Mouse (Mus musculus) frontal cortex, postnatal 25 days (tissue): Measurements from ENCODE around the gene Scn1b.

Source experiments
- DNase-seq, 2 experiments: peaks; one replicate each; pipeline ENCODE4 v3.0.0; 2022; ENCODE audit warnings: low spot score in 2 of 2

The Scn1b gene

DNA sequence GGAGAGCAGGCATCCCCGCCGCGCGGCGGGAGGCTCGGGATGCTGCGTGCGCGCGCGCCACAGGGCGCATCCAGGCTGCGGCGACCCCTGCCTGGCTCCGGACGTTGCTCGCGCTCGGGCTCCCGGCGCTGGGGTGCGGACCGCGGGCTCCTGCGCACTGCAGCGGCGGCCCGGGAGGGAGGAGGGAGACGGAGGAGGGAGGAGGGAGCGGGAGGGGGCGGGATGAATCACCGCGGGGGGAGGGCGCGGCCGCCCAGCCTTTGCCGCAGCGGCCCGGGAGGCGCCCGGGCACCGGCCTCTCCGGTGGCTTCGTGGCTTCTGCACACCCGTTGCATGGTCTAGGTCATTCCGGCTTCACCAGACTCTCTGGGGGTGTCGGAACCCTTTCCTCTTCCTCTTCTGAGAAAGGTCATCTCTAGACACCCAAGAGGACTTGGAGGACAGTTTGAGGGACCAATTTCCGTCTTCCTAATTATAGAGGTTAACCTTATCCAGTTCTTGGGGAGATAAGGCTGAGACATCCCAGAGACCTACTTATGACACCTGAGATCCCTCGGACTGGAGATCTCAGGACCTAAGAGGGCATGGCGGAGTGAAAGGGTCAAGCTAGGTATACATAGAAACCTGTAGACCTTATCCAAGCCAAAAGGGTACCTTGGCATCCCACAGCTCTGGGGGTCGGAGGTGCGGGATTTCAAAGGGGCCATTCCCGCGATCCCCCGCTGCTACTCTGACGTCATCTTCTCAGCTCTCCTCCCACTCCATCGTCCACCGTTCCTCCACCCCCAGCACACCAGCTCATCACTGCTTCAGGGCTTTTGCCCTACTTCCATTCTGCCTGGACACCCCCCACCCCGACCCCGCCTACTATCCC is at the start of gene Scn1b:
Scn1b (minus strand) TSS at position 153 of the 874 bp plus-strand sequence.
- DNase-seq: no peak

- no peak for DNase-seq
Measured at GRCm38 (mm10) chr7:31175096-31175495, 48.3 kb upstream of the Scn1b start.

DNA sequence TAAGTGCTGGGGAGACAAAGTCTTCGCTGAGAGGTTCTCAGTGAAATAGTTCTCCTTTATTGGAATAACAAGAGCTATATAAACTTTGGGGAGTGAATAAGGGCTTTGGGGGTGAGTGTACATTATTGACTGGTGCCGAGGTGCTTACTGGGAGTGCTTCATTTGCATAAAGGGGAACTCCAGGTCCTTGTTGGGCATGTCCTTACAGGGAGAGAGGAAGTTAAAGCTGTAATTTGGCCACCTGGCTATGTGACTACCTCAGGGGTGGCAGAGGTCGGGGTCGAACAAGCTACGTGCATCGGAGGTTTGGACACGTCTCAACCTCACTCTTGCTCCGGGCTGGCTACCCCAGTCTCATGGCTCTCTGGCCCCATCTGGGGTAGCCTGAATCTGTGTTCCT is 47.7 kb upstream of the Scn1b start:
- DNase-seq: no peak

- no peak for DNase-seq
Measured at GRCm38 (mm10) chr7:31172238-31172637, 45.4 kb upstream of the Scn1b start.

- DNase-seq: no peak
Measured at GRCm38 (mm10) chr7:31170520-31170919, 43.7 kb upstream of the Scn1b start.

- no peak for DNase-seq
Measured at GRCm38 (mm10) chr7:31168412-31168811, 41.6 kb upstream of the Scn1b start.

DNA sequence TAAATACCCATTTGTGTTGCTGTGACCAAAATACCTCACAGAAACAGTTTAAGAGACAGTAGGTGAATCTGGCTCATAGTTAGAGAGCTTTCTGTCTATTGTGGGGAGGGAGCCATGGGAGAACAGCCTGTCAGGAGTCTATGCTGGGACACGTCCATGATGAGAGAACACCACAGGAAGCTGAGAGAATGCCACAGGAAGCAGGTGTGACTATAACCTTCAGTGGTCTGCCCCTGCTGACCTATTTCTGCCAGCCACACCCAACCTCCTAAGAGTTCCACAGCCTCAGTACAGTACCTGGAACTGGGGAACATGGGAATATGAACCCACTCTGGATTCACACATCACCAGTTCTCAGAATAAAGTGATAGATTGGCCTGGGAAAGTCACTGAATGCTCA is 37.9 kb upstream of the Scn1b start:
- no peak for DNase-seq

DNA sequence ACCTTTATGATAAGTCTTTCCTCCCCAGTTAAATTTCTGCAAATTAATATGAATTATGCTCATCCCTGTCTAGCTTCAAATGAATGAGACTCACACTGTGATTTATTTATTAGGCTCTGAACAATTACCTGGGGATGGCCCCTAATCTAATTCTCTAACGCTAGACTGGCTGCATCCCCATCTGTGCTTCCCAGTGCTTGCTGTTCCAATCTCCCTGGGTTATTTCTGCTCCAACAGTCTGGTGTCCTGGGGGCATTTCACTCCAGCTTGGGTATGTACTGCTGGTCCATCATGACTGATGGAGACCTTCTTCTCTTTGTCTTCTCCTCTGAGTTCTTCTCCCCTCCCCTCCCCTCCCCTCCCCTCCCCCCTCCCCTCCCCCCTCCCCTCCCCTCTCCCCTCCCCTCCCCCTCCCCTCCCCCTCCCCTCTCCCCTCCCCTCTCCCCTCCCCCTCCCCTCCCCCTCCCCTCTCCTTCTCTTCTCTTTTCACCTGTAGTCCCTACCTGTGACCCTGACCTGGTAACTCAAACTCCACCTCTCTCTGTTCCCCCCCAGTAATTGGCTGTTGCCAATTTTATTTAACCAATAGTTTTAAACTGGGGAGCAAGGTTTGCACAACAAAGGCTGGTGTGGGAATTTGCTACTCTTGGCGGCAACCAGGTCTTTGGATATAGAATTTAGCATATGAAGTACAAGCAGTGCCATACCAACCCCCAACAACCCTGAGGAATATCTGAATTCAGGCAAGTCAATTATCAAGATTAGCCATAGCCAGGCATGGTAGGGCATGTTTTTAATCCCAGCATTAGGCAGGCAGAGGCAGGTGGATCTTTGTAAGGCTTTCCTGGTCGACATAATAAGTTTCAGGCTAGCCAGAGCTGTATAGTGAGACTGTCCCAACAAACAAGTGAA is 37.1 kb upstream of the Scn1b start:
- no peak for DNase-seq

- DNase-seq: no peak
Measured at GRCm38 (mm10) chr7:31162324-31162723, 35.5 kb upstream of the Scn1b start.

- no peak for DNase-seq
Measured at GRCm38 (mm10) chr7:31161831-31162230, 35.0 kb upstream of the Scn1b start.

- DNase-seq: no peak
Measured at GRCm38 (mm10) chr7:31161246-31161645, 34.4 kb upstream of the Scn1b start.

DNA sequence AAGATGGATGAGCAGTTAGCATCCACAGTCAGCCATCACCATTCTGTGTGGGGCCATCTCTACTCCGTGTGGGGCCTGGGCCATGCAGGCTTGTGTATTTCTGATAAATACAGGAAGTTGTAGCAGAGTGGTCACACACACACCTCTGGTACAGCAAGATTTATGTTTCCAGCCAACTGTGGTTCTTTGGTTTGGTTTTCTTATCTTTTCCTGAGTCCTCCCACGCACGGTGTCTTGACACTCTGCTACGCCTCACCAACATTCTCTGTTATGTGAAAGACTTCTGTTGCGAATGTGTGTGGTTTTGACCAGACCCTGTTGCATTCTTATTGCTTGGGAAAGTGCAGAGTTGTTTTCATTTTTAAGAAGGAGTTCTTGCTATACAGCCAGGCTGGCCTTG is 34.0 kb upstream of the Scn1b start:
- DNase-seq: no peak

DNA sequence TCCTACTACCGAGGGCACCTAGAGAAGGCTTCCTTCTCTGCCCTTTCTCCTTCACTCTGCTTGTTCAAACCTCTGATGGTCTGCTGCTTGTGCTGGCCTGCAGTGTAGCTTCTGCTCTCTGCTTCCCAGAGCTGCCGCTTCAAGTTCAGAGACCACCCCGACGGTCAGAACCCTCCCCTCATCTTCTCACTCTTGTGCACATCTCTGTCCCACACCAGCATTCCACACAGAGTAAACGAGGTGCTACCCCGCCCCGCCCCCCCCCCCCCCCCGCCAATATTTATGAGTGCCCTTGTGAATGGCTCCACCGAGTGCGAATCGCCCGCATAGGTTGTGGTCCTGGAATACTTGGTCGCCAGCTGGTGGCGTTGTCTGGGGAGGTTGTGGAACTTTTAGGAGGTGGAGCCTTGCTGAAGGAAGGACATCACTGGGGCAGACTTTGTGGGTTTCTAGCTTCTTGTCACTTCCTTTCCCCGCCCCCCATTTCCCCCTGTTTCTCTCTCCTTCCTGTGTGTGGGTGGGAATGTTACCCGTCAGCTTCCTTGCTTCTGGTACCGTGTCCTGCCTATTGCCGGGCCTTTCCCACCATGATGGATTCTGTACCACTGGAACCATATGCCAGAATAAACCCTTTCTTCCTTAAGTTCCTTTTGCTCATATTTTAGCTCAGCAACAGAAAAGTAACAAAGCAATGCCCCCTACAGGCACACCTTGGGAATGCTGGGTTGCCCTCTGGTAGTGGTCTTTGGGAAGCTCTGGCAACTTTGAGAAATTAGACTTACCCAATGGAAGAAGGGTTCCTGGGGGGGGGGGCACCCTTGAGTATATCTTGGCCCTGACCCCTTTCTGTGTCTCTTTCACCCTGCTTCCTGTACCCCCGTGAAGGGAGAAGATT is 29.5 kb upstream of the Scn1b start:
- DNase-seq: no peak

GRCm38 (mm10) chr7:31155296-31156033 is 28.7 kb upstream of the Scn1b start, which contains the start of gene Gramd1a:
TSS of gene Gramd1a (minus strand) at chr7:31155896.
- no peak for DNase-seq

DNA sequence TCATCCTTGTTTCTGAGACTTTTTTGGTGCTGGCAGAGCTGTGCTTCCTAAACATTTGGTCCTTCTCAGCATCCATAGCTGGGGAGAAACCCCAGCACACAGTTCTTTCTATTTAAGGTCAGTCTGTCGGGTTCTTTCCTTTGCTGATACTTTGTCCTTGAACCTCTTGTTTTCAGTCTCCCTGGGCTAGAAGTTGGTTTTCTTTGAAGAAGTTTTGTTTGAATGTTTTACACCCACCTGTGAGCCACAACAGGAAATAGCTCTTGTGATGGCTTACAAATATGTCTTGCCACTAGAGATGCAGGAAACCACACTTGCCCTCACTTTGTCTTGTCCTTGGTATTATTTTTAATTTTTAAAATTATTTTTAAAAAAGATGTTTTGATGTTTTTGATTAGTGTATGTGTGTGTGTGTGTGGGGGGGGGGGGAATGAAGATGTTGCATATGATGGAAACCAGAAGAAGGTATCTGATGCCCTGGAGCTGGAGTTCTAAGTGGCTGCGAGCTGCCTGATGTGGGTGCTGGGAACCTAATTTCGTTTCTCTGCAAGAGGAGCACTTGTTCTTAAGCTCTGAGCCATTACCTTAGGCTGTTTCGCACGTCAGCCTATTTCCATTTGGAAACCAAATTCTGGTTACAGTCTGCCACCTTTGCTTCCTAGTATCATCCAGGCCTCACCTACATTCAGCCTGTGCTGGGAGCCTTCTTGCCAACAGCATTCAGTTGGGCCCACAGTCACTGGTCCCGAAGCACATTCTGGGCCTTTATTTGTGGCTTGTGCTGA is 26.9 kb upstream of the Scn1b start:
- DNase-seq: no peak

DNA sequence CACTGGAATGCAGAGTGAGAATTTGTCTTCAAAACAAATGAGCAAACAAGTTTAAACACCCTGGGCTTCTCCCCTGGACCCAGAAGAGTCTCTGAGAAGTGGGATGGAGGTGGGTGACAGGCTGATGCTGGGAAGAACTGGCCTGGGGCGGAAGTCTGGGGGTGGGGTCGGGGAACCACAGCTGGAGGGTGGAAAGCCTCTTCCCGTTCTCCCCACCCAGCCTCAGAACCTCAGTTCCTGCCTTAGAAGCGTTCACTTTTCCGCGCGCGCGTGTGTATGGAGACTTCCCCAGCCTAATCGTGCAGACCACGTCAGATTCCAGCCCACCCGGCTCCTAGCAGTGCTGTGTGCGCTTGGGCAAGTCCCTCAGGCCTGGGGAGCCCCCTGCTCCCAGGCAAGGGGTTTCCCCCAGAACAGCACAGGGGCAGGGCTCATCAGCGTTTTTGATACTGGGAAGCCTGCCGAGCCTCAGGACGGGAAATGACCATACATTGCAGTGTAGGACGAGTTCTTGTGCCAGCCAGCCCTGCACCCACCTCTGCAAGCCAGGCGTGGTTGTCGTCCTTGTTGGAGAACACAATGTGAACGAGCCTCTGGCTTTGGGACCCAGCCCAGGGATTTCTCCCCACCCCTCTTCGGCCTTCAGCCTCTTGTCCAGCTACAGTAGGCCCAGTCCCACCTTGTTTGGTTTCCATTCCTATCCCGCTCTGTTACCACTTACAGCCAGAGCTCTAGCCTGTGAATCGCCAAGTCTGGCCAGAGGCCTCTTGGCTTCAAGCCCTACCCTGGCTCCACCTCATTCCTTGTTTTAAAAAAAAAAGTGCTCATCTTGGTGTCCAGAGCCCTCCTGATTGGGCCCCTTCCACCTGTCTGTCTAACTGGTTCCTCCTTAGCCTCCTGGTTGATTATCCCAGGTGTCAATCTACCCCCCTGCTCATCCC is 24.8 kb upstream of the Scn1b start:
- peak in 1 of 2 experiments; percentile 41 for DNase-seq

GRCm38 (mm10) chr7:31150566-31151300 is 23.9 kb upstream of the Scn1b start:
- peak; percentile 67 to 70 for DNase-seq
